In genomic region chr11:74525605-74526004, GRCm38 (mm10) we compare ENCODE assay signal across 23 mouse cellular contexts.
DNase-seq lines count a peak whose midpoint lies in the region; ATAC-seq and TF ChIP-seq lines count a peak whose summit lies in the region.
"Had no signal": no experiment of that assay in that cellular context is flagged by ENCODE, and none has a peak within 500 bp of the region (broad histone marks: within the 10 kb centered on the region; RNA-seq: fewer than 3 reads in every experiment).

No protein-coding gene starts in this region.

- peak; percentile 28 for DNase-seq in kidney, adult 18-20 months
- DNase-seq in kidney, adult 9 months, result no peak
- peak; percentile 40 for DNase-seq in kidney, postnatal 14 days
- DNase-seq in yolk sac, embryonic 10.5 days (ENCODE audit: low spot score), result peak; percentile 53
- DNase-seq in gastrocnemius, adult 2 months, result no peak
- no peak for DNase-seq in frontal cortex, postnatal 25 days (ENCODE audit: low spot score in 2 of 2)
- DNase-seq: adrenal gland, adult 2 months; adrenal gland, postnatal 36 days; cerebellum, adult 2 months; cerebellum, postnatal 14 days; embryo, embryonic 11 days; gastrocnemius, postnatal 10 days; heart, adult 2 months; heart, postnatal 14 days had no signal

- H3K4me3 ChIP-seq in kidney, embryonic 15.5 days (replicated peaks), result no peak overlapping the region
- H3K4me3 ChIP-seq in gastrocnemius, adult 2 months, result no peak overlapping the region
- H3K4me3 ChIP-seq: embryonic facial prominence, embryonic 15.5 days; erythroblast, embryonic 14.5 days; forebrain, embryonic 10.5 days; heart, adult 2 months; heart, embryonic 15.5 days had no signal

- H3K27ac ChIP-seq in kidney, embryonic 15.5 days, result peak overlapping the region; percentile 89
- H3K27ac ChIP-seq in gastrocnemius, adult 2 months, result no peak overlapping the region
- H3K27ac ChIP-seq: embryonic facial prominence, embryonic 15.5 days; forebrain, embryonic 10.5 days; heart, adult 2 months; heart, embryonic 15.5 days; hindbrain, embryonic 14.5 days had no signal

- 46% methylated on average over 9 of the region's 9 CpGs for WGBS in kidney, embryonic 15.5 days

- TF ChIP-seq CTCF in gastrocnemius, adult 2 months (IDR thresholded peaks at IDR 0.05), result no peak

- H3K9ac ChIP-seq in kidney, embryonic 15.5 days, result no peak overlapping the region
- H3K9ac ChIP-seq: embryonic facial prominence, embryonic 15.5 days; heart, embryonic 15.5 days; hindbrain, embryonic 14.5 days had no signal

- intact Hi-C loops in gastrocnemius, adult 2 months (cut with DNase I), result loop anchor here (2.0 kb wide), 2 partner anchors 117 to 149 kb away; no protein-coding TSS in a partner anchor

- H3K9me3 ChIP-seq in kidney, embryonic 15.5 days (replicated peaks), result no peaks in the 10 kb centered on the region
- H3K9me3 ChIP-seq: embryonic facial prominence, embryonic 15.5 days; forebrain, embryonic 10.5 days; heart, embryonic 15.5 days had no signal

- no peaks in the 10 kb centered on the region for H3K36me3 ChIP-seq in kidney, embryonic 15.5 days
- H3K36me3 ChIP-seq: embryonic facial prominence, embryonic 15.5 days; forebrain, embryonic 10.5 days; heart, embryonic 15.5 days had no signal

- peaks cover 55% of the 10 kb centered on the region for H3K4me1 ChIP-seq in kidney, embryonic 15.5 days

- ATAC-seq in kidney, embryonic 15.5 days (replicated peaks; ENCODE audit: low FRiP score), result peak; percentile 35; the same call in 1 of the 2 replicates
- ATAC-seq in CD4-positive, CD25-positive, alpha-beta regulatory T cell, adult 4 months, result no peak
- ATAC-seq: forebrain, embryonic 14.5 days had no signal

- no peak overlapping the region for H3K4me2 ChIP-seq in kidney, embryonic 15.5 days
- H3K4me2 ChIP-seq: embryonic facial prominence, embryonic 15.5 days; heart, embryonic 11.5 days; hindbrain, embryonic 14.5 days had no signal

- H3K27me3 ChIP-seq in kidney, embryonic 15.5 days, result peaks cover 50% of the 10 kb centered on the region

Comparison
In these comparisons a context has a peak if more than half of its experiments do, and no peak if none do; other contexts are left out.
1. DNase-seq: peak in kidney, adult 18-20 months (single experiment), kidney, postnatal 14 days (single experiment) and yolk sac, embryonic 10.5 days (single experiment); none in kidney, adult 9 months (single experiment), gastrocnemius, adult 2 months (single experiment) and frontal cortex, postnatal 25 days (0 of 2).